Mouse (Mus musculus): Measurements from ENCODE around the gene Aurkb.
"Not testable (repeated sequence)": the region's sequence is repeated elsewhere in the genome, so short reads cannot be mapped to it uniquely, and the experiment has no call there.

Gene Aurkb

GRCm38 (mm10) chr11:69080855-69081222, 35.4 kb downstream of the Aurkb start:
- no peak for DNase-seq (ENCODE audit: low spot score)

GRCm38 (mm10) chr11:69081613-69082012, 36.2 kb downstream of the Aurkb start:
- DNase-seq (ENCODE audit: low spot score) = no peak

GRCm38 (mm10) chr11:69085608-69086007, 40.2 kb downstream of the Aurkb start:
- DNase-seq (ENCODE audit: low spot score) = no peak

- DNase-seq (ENCODE audit: low spot score) = no peak
Observed at GRCm38 (mm10) chr11:69086390-69086789, 40.9 kb downstream of the Aurkb start.

- DNase-seq (ENCODE audit: low spot score) = peak; percentile 45
Observed at GRCm38 (mm10) chr11:69087082-69087481, 41.6 kb downstream of the Aurkb start.

GRCm38 (mm10) chr11:69087597-69087996, 42.1 kb downstream of the Aurkb start:
- no peak for DNase-seq (ENCODE audit: low spot score)

GRCm38 (mm10) chr11:69088103-69088855, 42.8 kb downstream of the Aurkb start, which contains the start of gene Vamp2:
Vamp2 (plus strand) TSS chr11:69088490.
- DNase-seq (ENCODE audit: low spot score) = peak; percentile 86

- DNase-seq (ENCODE audit: low spot score) = no peak
Observed at GRCm38 (mm10) chr11:69088856-69089615, 43.6 kb downstream of the Aurkb start.

GRCm38 (mm10) chr11:69089616-69090290, 44.3 kb downstream of the Aurkb start:
- DNase-seq (ENCODE audit: low spot score) = no peak

- DNase-seq (ENCODE audit: low spot score) = no peak
Observed at GRCm38 (mm10) chr11:69090367-69090766, 44.9 kb downstream of the Aurkb start.

- no peak for DNase-seq (ENCODE audit: low spot score)
Observed at GRCm38 (mm10) chr11:69091566-69092385, 46.3 kb downstream of the Aurkb start.

- DNase-seq (ENCODE audit: low spot score) = peak; percentile 87
Observed at GRCm38 (mm10) chr11:69092386-69092751, 46.9 kb downstream of the Aurkb start.

GRCm38 (mm10) chr11:69092871-69093270, 47.4 kb downstream of the Aurkb start:
- no peak for DNase-seq (ENCODE audit: low spot score)

- not testable (repeated sequence) for DNase-seq (ENCODE audit: low spot score)
Observed at GRCm38 (mm10) chr11:69093856-69094255, 48.4 kb downstream of the Aurkb start.

GRCm38 (mm10) chr11:69094697-69095429, 49.4 kb downstream of the Aurkb start, which contains the start of gene Per1:
Per1 (plus strand) TSS chr11:69095217.
- peak; percentile 94 for DNase-seq (ENCODE audit: low spot score)

GRCm38 (mm10) chr11:69095511-69096231, 50.2 kb downstream of the Aurkb start:
- DNase-seq (ENCODE audit: low spot score) = no peak

- DNase-seq (ENCODE audit: low spot score) = no peak
Observed at GRCm38 (mm10) chr11:69096360-69096986, 51.0 kb downstream of the Aurkb start.

- peak; percentile 100 for DNase-seq (ENCODE audit: low spot score)
Observed at GRCm38 (mm10) chr11:69096987-69097900, 51.8 kb downstream of the Aurkb start.

Data from ovary, postnatal 14 days (tissue).